Mouse (Mus musculus): ENCODE results near the gene Mark4. TPM values are rescaled to one million over a fixed set of nuclear protein-coding genes. Genes with fewer than 3 reads are reported as not detected.

Mark4 gene
- polyA plus RNA-seq, 1 experiment from 2014 or later = 13.5 TPM

GRCm38 (mm10) chr7:19436276-19436675 is 22.3 kb downstream of the Mark4 start:
- ATAC-seq (ENCODE audit: insufficient number of reproducible peaks, insufficient read depth, low FRiP score, low TSS enrichment, low read depth) = no peak
- no peaks in the 10 kb centered on the region for H3K4me1 ChIP-seq (replicated peaks)
- H3K9ac ChIP-seq (replicated peaks) = no peak overlapping the region
- peaks cover 8% of the 10 kb centered on the region; the same call in 1 of the 2 replicates for H3K9me3 ChIP-seq
- 96% methylated on average over 2 of the region's 2 CpGs for WGBS
- no peak overlapping the region for H3K27ac ChIP-seq
- H3K27me3 ChIP-seq = no peaks in the 10 kb centered on the region
- H3K36me3 ChIP-seq = peaks cover 96% of the 10 kb centered on the region
- no peak overlapping the region for H3K4me2 ChIP-seq
- H3K4me3 ChIP-seq (replicated peaks) = no peak overlapping the region

DNA sequence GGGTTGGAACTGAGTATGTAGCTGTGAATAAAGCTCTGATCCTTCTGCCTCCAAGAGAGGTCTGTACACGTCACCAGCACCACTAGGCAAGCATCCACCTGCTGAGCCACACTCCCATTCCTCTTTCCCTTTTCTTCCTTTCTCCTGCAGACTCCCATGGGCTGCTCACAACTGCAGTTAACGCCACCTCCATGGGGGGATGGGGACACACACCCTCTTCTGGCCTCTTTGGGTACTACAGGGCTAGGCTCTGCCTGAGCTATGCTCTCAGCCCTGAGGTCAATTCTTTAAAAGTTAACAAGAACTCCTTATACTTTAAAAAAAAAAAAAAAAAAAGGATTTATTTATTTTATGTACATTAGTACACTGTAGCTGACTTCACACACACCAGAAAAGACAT is 26.1 kb downstream of the Mark4 start:
- H3K27ac ChIP-seq = no peak overlapping the region
- 94% methylated on average over 2 of the region's 2 CpGs for WGBS
- no peak overlapping the region for H3K9ac ChIP-seq (replicated peaks)
- H3K4me3 ChIP-seq (replicated peaks) = no peak overlapping the region
- no peaks in the 10 kb centered on the region for H3K27me3 ChIP-seq
- peaks cover 8% of the 10 kb centered on the region; the same call in 1 of the 2 replicates for H3K9me3 ChIP-seq
- ATAC-seq (ENCODE audit: insufficient number of reproducible peaks, insufficient read depth, low FRiP score, low TSS enrichment, low read depth) = no peak
- H3K4me2 ChIP-seq = no peak overlapping the region
- peaks cover 100% of the 10 kb centered on the region for H3K36me3 ChIP-seq
- no peaks in the 10 kb centered on the region for H3K4me1 ChIP-seq (replicated peaks)

DNA sequence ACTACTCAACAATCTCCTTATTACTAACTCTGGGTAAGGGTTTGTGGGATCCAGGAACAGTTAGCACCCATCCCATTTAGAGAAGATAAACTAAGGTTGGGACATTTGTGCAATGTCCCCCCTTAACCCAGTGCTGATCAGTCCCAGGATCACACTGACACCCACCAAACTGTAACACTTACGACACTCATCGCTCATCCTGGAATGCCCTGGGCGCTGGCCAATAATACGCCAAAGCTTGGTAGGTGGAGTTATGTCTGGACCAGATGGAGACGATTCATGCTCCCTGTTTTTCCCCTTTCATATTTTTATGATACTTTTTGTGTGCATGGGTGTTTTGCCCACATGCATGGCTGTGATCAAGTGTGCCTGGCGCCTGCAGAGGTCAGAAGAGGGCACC is 28.2 kb downstream of the Mark4 start:
- peaks cover 100% of the 10 kb centered on the region for H3K36me3 ChIP-seq
- H3K9ac ChIP-seq (replicated peaks) = no peak overlapping the region
- H3K4me3 ChIP-seq (replicated peaks) = no peak overlapping the region
- peaks cover 8% of the 10 kb centered on the region; the same call in 1 of the 2 replicates for H3K9me3 ChIP-seq
- H3K4me1 ChIP-seq (replicated peaks) = no peaks in the 10 kb centered on the region
- 91% methylated on average over 6 of the region's 6 CpGs for WGBS
- no peak overlapping the region for H3K4me2 ChIP-seq
- no peak for ATAC-seq (ENCODE audit: insufficient number of reproducible peaks, insufficient read depth, low FRiP score, low TSS enrichment, low read depth)
- H3K27me3 ChIP-seq = no peaks in the 10 kb centered on the region
- H3K27ac ChIP-seq = no peak overlapping the region

DNA sequence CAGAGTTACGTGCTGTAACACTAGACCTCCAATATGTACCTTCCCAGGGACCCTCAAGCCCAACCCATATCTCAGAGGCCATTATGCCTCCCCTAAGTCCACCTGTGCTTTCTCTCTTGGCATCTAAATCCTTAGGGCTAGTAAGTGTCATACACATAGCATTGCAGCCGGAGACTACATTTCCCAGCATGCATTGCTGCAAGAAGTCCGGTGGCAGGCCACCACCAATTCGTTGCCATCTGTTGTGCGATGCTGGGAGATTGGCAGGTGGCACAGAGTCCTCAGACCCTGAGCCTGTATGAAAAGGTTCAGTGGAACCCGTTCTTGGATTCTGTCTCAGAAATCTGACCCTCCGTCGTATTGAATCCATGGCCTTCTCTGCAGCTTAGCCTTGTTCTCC is 28.9 kb downstream of the Mark4 start:
- no peak overlapping the region for H3K4me3 ChIP-seq (replicated peaks)
- 70% methylated on average over 8 of the region's 8 CpGs for WGBS
- no peaks in the 10 kb centered on the region for H3K4me1 ChIP-seq (replicated peaks)
- peaks cover 100% of the 10 kb centered on the region for H3K36me3 ChIP-seq
- H3K27ac ChIP-seq = no peak overlapping the region
- ATAC-seq (ENCODE audit: insufficient number of reproducible peaks, insufficient read depth, low FRiP score, low TSS enrichment, low read depth) = no peak
- H3K27me3 ChIP-seq = no peaks in the 10 kb centered on the region
- H3K9me3 ChIP-seq = peaks cover 8% of the 10 kb centered on the region; the same call in 1 of the 2 replicates
- no peak overlapping the region for H3K9ac ChIP-seq (replicated peaks)
- H3K4me2 ChIP-seq = no peak overlapping the region

GRCm38 (mm10) chr7:19427999-19428650 is 30.5 kb downstream of the Mark4 start:
- peaks cover 3% of the 10 kb centered on the region; the same call in 1 of the 2 replicates for H3K27me3 ChIP-seq
- no peak overlapping the region for H3K27ac ChIP-seq
- H3K36me3 ChIP-seq = peaks cover 84% of the 10 kb centered on the region
- H3K9me3 ChIP-seq = peaks cover 8% of the 10 kb centered on the region; the same call in 1 of the 2 replicates
- no peak overlapping the region for H3K4me3 ChIP-seq (replicated peaks)
- H3K4me1 ChIP-seq (replicated peaks) = no peaks in the 10 kb centered on the region
- no peak overlapping the region for H3K4me2 ChIP-seq
- no peak for ATAC-seq (ENCODE audit: insufficient number of reproducible peaks, insufficient read depth, low FRiP score, low TSS enrichment, low read depth)
- WGBS = 68% methylated on average over 15 of the region's 15 CpGs
- no peak overlapping the region for H3K9ac ChIP-seq (replicated peaks)

GRCm38 (mm10) chr7:19426888-19427287 is 31.7 kb downstream of the Mark4 start:
- Histone ChIP-seq H3K36me3 (peaks cover 71% of the 10 kb centered on the region), H3K4me3 (replicated peaks) (no peak overlapping the region), H3K27me3 (peaks cover 11% of the 10 kb centered on the region), H3K4me1 (replicated peaks) (no peaks in the 10 kb centered on the region), H3K27ac (no peak overlapping the region), H3K4me2 (no peak overlapping the region), H3K9me3 (no peaks in the 10 kb centered on the region), H3K9ac (replicated peaks) (no peak overlapping the region)
- ATAC-seq (ENCODE audit: insufficient number of reproducible peaks, insufficient read depth, low FRiP score, low TSS enrichment, low read depth) = no peak
- 91% methylated on average over 6 of the region's 6 CpGs for WGBS

GRCm38 (mm10) chr7:19426349-19426748 is 32.3 kb downstream of the Mark4 start:
- no peaks in the 10 kb centered on the region for H3K4me1 ChIP-seq (replicated peaks)
- H3K4me3 ChIP-seq (replicated peaks) = no peak overlapping the region
- no peak for ATAC-seq (ENCODE audit: insufficient number of reproducible peaks, insufficient read depth, low FRiP score, low TSS enrichment, low read depth)
- peaks cover 66% of the 10 kb centered on the region for H3K36me3 ChIP-seq
- no peak overlapping the region for H3K4me2 ChIP-seq
- no peaks in the 10 kb centered on the region for H3K9me3 ChIP-seq
- no peak overlapping the region for H3K27ac ChIP-seq
- no peak overlapping the region for H3K9ac ChIP-seq (replicated peaks)
- WGBS = 68% methylated on average over 6 of the region's 6 CpGs
- peaks cover 16% of the 10 kb centered on the region for H3K27me3 ChIP-seq

GRCm38 (mm10) chr7:19424051-19424450 is 34.6 kb downstream of the Mark4 start:
- H3K27ac ChIP-seq = no peak overlapping the region
- WGBS = 64% methylated on average over 4 of the region's 4 CpGs

DNA sequence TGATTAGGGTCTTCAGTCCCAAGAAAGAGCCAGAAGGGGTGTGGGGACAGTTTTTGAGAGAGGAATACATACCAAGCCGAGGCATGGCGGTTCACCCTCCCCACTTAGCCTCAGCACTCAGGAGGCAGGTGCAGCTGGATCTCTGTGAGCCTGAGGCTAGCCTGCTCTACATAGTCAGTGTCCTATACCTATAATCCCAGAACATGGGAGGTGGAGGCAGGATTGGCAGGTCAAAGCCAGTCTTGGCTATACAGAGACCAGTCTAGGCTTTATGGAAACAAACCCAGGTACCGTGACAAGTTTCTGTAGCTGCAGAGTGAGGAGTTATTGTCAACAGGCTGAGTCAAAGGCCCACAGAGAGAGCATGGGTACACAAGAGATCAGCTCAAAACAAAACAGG is 35.5 kb downstream of the Mark4 start:
- ATAC-seq (ENCODE audit: insufficient number of reproducible peaks, insufficient read depth, low FRiP score, low TSS enrichment, low read depth) = no peak
- H3K4me3 ChIP-seq (replicated peaks) = no peak overlapping the region
- peaks cover 7% of the 10 kb centered on the region; the same call in 1 of the 2 replicates for H3K4me1 ChIP-seq (replicated peaks)
- peaks cover 49% of the 10 kb centered on the region for H3K27me3 ChIP-seq
- no peak overlapping the region for H3K9ac ChIP-seq (replicated peaks)
- H3K27ac ChIP-seq = no peak overlapping the region
- 85% methylated on average over 3 of the region's 3 CpGs for WGBS
- H3K9me3 ChIP-seq = no peaks in the 10 kb centered on the region
- no peak overlapping the region for H3K4me2 ChIP-seq
- peaks cover 33% of the 10 kb centered on the region for H3K36me3 ChIP-seq

More at GRCm38 (mm10) chr7:19424051-19424450, 34.6 kb downstream of the Mark4 start:
- Histone ChIP-seq H3K4me3 (replicated peaks) (no peak overlapping the region), H3K27me3 (peaks cover 39% of the 10 kb centered on the region), H3K9me3 (no peaks in the 10 kb centered on the region), H3K9ac (replicated peaks) (no peak overlapping the region), H3K4me1 (replicated peaks) (peaks cover 7% of the 10 kb centered on the region; the same call in 1 of the 2 replicates), H3K36me3 (peaks cover 43% of the 10 kb centered on the region), H3K4me2 (no peak overlapping the region)
- no peak for ATAC-seq (ENCODE audit: insufficient number of reproducible peaks, insufficient read depth, low FRiP score, low TSS enrichment, low read depth)

- peaks cover 7% of the 10 kb centered on the region; the same call in 1 of the 2 replicates for H3K4me1 ChIP-seq (replicated peaks)
- no peak overlapping the region for H3K27ac ChIP-seq
- H3K4me3 ChIP-seq (replicated peaks) = peak overlapping the region; percentile 36
- peak overlapping the region; percentile 60 for H3K4me2 ChIP-seq
- H3K9me3 ChIP-seq = no peaks in the 10 kb centered on the region
- ATAC-seq (ENCODE audit: insufficient number of reproducible peaks, insufficient read depth, low FRiP score, low TSS enrichment, low read depth) = peak; percentile 88
- WGBS = 12% methylated on average over 43 of the region's 43 CpGs
- no peak overlapping the region for H3K9ac ChIP-seq (replicated peaks)
- peaks cover 13% of the 10 kb centered on the region for H3K36me3 ChIP-seq
- peaks cover 68% of the 10 kb centered on the region for H3K27me3 ChIP-seq
Observed at GRCm38 (mm10) chr7:19420821-19421636, 37.6 kb downstream of the Mark4 start.

DNA sequence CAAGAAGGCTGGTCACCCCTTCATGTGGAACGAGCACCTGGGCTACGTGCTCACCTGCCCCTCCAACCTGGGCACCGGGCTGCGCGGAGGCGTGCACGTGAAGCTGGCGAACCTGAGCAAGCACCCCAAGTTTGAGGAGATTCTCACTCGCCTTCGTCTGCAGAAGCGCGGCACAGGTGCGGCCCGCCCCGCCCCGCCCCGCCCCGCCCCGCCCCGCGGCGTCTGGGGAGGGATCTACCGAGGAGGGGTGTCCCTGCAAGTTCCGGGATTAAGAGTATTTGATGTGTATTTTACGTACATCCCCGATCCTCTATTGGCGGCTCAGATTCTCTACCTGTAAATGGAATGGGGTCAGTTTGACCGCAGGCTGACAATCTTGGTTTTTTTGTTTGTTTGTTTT is 38.5 kb downstream of the Mark4 start:
- peaks cover 7% of the 10 kb centered on the region; the same call in 1 of the 2 replicates for H3K4me1 ChIP-seq (replicated peaks)
- H3K36me3 ChIP-seq = peaks cover 4% of the 10 kb centered on the region
- no peak overlapping the region for H3K27ac ChIP-seq
- no peak overlapping the region for H3K4me3 ChIP-seq (replicated peaks)
- 7% methylated on average over 28 of the region's 28 CpGs for WGBS
- no peak for ATAC-seq (ENCODE audit: insufficient number of reproducible peaks, insufficient read depth, low FRiP score, low TSS enrichment, low read depth)
- no peak overlapping the region for H3K9ac ChIP-seq (replicated peaks)
- no peaks in the 10 kb centered on the region for H3K9me3 ChIP-seq
- no peak overlapping the region for H3K4me2 ChIP-seq
- H3K27me3 ChIP-seq = peaks cover 74% of the 10 kb centered on the region
